Mouse (Mus musculus): ENCODE results near the gene Plekha5. TPM values are rescaled to one million over a fixed set of nuclear protein-coding genes. Genes with fewer than 3 reads are reported as not detected.

Gene Plekha5
- polyA plus RNA-seq, 1 experiment from 2014 or later = 30.1 TPM

DNA sequence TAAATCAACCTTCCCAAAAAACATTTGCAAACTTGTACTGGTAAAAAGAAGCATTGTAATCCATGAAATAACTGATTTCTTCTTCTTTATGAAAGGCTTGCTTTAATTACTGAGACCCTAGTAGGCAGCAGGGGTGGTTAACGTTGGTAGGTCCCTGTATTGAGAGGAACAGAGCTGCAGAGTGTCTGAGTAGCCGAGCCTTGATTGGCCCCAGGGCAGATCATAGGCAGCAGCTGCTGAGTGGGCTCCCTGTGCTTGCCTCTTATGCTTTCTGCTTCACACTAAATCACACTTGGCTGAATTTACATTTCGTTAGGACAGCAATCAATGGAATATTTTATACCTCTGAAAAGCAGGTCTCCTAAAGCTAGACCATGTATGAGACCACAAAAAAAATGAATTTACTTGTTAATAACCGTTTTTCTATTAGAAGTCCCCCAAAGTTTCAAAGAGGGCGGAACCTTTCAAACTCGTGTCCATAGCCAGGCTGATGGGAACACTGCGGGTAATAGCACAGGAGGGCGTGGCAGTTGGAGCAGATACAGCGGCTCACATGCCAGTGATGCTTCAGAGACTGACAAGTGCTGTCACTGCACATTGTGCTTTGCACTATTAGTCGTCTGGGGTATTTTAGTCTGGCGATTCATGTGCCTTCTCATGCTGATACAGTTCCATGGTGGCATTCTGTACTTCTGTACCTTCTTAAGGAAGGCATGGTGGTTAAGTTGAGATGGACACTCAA is 123.5 kb downstream of the Plekha5 start:
- H3K9ac ChIP-seq (ENCODE audit: low read depth, low read length) = no peak overlapping the region
- no peak overlapping the region for H3K4me3 ChIP-seq (ENCODE audit: low read length)
- peak; percentile 72 for ATAC-seq
- H3K4me1 ChIP-seq (ENCODE audit: control insufficient read depth, insufficient read depth, low read length) = peaks cover 18% of the 10 kb centered on the region; the same call in 1 of the 2 replicates
- 65% methylated on average over 11 of the region's 11 CpGs for WGBS
- no peaks in the 10 kb centered on the region for H3K9me3 ChIP-seq (ENCODE audit: control insufficient read depth, low read length)
- no peaks in the 10 kb centered on the region for H3K27me3 ChIP-seq (replicated peaks; ENCODE audit: control insufficient read depth, insufficient read depth, low read length)
- 0 out of 2 replicates have a peak overlapping the region, but pooled peaks have one; percentile 9 for H3K4me2 ChIP-seq (ENCODE audit: low read depth, low read length)
- H3K36me3 ChIP-seq (ENCODE audit: control insufficient read depth, insufficient read depth, low read length) = 0 out of 2 replicates have a peak, but pooled peaks cover 3% of the 10 kb centered on the region
- H3K27ac ChIP-seq (ENCODE audit: low read length) = peak overlapping the region; percentile 79

DNA sequence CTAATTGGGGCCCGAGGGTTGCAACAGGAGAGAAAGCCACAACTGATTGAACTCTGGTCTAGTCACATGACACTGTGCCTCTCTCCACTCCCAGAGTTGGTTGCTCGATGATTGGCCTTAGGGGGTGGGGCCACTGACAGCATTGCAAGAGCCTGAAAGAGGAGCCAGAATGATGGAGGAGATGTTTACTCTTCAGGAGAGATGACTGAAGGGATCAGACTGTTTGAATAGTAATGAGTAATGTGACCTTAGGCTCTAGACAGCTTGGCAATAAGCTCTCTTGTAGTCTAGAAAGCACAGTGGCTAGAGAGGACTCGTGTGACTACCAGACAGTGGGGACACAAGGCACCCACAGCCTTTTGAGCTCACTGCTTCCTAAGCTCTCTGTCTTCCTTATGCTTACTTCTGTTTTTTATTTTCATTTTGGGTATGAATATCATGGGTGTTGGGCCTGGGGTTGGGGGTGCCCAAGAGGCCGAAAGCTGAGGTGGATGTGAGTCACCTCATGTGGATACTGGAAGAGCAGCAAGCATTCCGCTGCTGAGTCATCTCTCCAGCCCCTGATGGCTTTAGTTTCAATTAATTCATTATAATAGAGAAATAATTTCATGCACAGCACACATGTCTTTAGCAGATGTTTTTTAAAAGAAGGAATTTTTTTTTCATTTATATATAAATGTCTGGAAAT is 124.4 kb downstream of the Plekha5 start:
- Histone ChIP-seq H3K9me3 (ENCODE audit: control insufficient read depth, low read length) (no peaks in the 10 kb centered on the region), H3K36me3 (ENCODE audit: control insufficient read depth, insufficient read depth, low read length) (0 out of 2 replicates have a peak, but pooled peaks cover 3% of the 10 kb centered on the region), H3K9ac (ENCODE audit: low read depth, low read length) (no peak overlapping the region), H3K27ac (ENCODE audit: low read length) (peak overlapping the region; percentile 75), H3K4me2 (ENCODE audit: low read depth, low read length) (no peak overlapping the region), H3K27me3 (replicated peaks; ENCODE audit: control insufficient read depth, insufficient read depth, low read length) (no peaks in the 10 kb centered on the region), H3K4me1 (ENCODE audit: control insufficient read depth, insufficient read depth, low read length) (peaks cover 18% of the 10 kb centered on the region; the same call in 1 of the 2 replicates), H3K4me3 (ENCODE audit: low read length) (no peak overlapping the region)
- peak; percentile 89 for ATAC-seq
- WGBS = 59% methylated on average over 5 of the region's 5 CpGs

DNA sequence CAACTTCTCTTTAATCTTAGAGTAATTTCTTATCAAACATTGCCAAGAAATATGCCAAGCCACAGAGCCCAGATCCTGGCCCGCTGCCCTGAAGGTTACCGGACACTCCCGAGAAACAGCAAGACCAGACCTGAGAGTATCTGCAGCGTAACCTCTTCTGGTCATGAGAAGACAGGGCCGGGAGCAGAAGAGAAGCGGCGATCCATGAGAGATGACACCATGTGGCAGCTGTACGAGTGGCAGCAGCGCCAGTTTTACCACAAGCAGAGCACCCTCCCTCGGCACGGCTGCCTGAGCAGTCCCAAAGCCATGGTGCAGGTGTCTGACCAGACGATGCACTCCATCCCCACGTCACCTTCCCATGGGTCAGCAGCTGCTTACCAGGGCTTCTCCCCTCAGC is 126.9 kb downstream of the Plekha5 start:
- H3K4me3 ChIP-seq (ENCODE audit: low read length) = no peak overlapping the region
- no peak for ATAC-seq
- H3K4me2 ChIP-seq (ENCODE audit: low read depth, low read length) = no peak overlapping the region
- H3K36me3 ChIP-seq (ENCODE audit: control insufficient read depth, insufficient read depth, low read length) = 0 out of 2 replicates have a peak, but pooled peaks cover 3% of the 10 kb centered on the region
- no peak overlapping the region for H3K27ac ChIP-seq (ENCODE audit: low read length)
- no peaks in the 10 kb centered on the region for H3K27me3 ChIP-seq (replicated peaks; ENCODE audit: control insufficient read depth, insufficient read depth, low read length)
- H3K9me3 ChIP-seq (ENCODE audit: control insufficient read depth, low read length) = no peaks in the 10 kb centered on the region
- H3K4me1 ChIP-seq (ENCODE audit: control insufficient read depth, insufficient read depth, low read length) = peaks cover 18% of the 10 kb centered on the region; the same call in 1 of the 2 replicates
- H3K9ac ChIP-seq (ENCODE audit: low read depth, low read length) = no peak overlapping the region
- WGBS = 88% methylated on average over 13 of the region's 13 CpGs

DNA sequence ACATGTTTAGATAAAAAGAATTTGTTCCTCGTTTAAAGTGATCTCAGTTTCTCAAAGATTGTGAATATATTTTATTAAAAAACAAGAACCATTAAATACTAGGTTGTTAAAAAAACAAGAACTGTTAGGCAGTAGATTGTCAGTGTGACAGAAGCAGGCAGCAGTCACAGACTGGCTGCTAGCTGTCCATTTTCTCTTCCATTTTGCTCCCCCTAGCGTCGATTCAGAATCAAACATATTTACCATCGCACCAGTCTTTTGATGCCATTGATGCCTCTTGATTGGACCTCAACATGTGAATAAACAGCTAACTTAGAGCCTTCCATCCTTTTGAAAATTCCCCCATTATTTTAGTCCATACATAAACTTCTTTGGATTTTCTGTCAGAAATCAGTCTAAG is 130.4 kb downstream of the Plekha5 start:
- ATAC-seq = no peak
- H3K27ac ChIP-seq (ENCODE audit: low read length) = no peak overlapping the region
- 77% methylated on average over 4 of the region's 4 CpGs for WGBS
- H3K9me3 ChIP-seq (ENCODE audit: control insufficient read depth, low read length) = no peaks in the 10 kb centered on the region
- H3K4me1 ChIP-seq (ENCODE audit: control insufficient read depth, insufficient read depth, low read length) = peaks cover 3% of the 10 kb centered on the region; the same call in 1 of the 2 replicates
- 0 out of 2 replicates have a peak, but pooled peaks cover 3% of the 10 kb centered on the region for H3K36me3 ChIP-seq (ENCODE audit: control insufficient read depth, insufficient read depth, low read length)
- no peak overlapping the region for H3K4me3 ChIP-seq (ENCODE audit: low read length)
- no peaks in the 10 kb centered on the region for H3K27me3 ChIP-seq (replicated peaks; ENCODE audit: control insufficient read depth, insufficient read depth, low read length)
- H3K9ac ChIP-seq (ENCODE audit: low read depth, low read length) = no peak overlapping the region
- H3K4me2 ChIP-seq (ENCODE audit: low read depth, low read length) = no peak overlapping the region

DNA sequence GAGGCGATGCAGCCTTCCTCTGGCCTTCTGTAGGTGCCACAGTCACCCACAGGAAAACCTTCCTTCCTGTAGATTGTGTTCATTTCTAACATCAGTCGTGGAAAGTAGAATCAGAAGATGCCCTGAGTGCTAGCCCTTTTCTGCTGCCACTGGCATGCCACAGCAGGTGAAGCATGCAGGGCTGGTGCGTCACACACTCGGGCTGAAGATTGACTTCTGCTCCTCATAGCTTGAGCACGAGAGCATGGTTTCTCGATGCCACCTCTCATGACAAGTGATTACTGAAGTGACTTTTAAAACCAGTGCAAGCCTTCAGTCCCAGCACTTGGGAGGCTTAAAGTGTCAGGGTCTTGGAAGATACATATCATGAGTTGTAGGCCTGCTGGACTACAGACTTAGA is 135.6 kb downstream of the Plekha5 start:
- no peak for ATAC-seq
- Histone ChIP-seq H3K4me2 (ENCODE audit: low read depth, low read length) (no peak overlapping the region), H3K9ac (ENCODE audit: low read depth, low read length) (no peak overlapping the region), H3K36me3 (ENCODE audit: control insufficient read depth, insufficient read depth, low read length) (no peaks in the 10 kb centered on the region), H3K9me3 (ENCODE audit: control insufficient read depth, low read length) (no peaks in the 10 kb centered on the region), H3K4me1 (ENCODE audit: control insufficient read depth, insufficient read depth, low read length) (peaks cover 3% of the 10 kb centered on the region; the same call in 1 of the 2 replicates), H3K27ac (ENCODE audit: low read length) (no peak overlapping the region), H3K4me3 (ENCODE audit: low read length) (no peak overlapping the region), H3K27me3 (replicated peaks; ENCODE audit: control insufficient read depth, insufficient read depth, low read length) (no peaks in the 10 kb centered on the region)
- WGBS = 85% methylated on average over 6 of the region's 6 CpGs

DNA sequence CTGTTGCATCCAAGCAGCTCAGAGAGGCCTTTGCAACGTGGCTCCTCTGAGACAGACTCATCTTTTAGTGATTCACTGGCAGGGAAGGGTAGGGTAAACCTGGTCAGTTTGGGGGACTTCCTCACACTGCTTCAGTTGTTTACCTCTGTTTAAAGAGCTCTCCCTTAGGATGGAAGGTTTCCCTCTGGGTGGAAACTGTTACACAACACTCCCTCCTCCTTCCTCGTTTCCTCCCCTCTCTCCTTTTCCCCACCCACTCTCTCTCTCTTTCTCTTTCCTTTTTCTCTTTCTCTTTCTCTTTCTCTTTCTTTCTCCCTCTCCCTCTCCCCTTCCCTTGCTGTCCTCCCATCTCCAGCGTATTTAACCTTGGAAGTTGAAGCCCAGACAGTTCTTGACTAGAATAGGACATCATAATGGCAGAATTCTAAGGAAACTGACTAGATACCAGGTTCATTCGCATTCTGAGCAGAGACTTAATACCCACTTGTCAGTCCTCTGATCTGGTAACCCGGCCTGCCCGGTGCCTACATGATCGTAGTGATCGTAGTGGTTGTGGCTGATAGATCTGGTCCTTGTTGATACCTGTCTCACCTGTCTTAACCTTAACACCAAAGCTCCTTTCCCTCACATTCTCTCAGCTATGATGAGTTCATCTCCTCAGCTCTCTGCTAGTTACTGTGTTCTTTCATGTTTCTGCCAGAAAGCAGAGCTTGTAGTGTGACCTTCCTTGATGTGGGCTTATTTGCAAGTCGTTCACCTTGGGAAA is 137.5 kb downstream of the Plekha5 start:
- H3K4me3 ChIP-seq (ENCODE audit: low read length) = no peak overlapping the region
- no peak for ATAC-seq
- H3K4me1 ChIP-seq (ENCODE audit: control insufficient read depth, insufficient read depth, low read length) = peaks cover 3% of the 10 kb centered on the region; the same call in 1 of the 2 replicates
- no peak overlapping the region for H3K27ac ChIP-seq (ENCODE audit: low read length)
- H3K27me3 ChIP-seq (replicated peaks; ENCODE audit: control insufficient read depth, insufficient read depth, low read length) = no peaks in the 10 kb centered on the region
- H3K9ac ChIP-seq (ENCODE audit: low read depth, low read length) = no peak overlapping the region
- WGBS = 86% methylated on average over 9 of the region's 9 CpGs
- H3K36me3 ChIP-seq (ENCODE audit: control insufficient read depth, insufficient read depth, low read length) = no peaks in the 10 kb centered on the region
- no peak overlapping the region for H3K4me2 ChIP-seq (ENCODE audit: low read depth, low read length)
- no peaks in the 10 kb centered on the region for H3K9me3 ChIP-seq (ENCODE audit: control insufficient read depth, low read length)

DNA sequence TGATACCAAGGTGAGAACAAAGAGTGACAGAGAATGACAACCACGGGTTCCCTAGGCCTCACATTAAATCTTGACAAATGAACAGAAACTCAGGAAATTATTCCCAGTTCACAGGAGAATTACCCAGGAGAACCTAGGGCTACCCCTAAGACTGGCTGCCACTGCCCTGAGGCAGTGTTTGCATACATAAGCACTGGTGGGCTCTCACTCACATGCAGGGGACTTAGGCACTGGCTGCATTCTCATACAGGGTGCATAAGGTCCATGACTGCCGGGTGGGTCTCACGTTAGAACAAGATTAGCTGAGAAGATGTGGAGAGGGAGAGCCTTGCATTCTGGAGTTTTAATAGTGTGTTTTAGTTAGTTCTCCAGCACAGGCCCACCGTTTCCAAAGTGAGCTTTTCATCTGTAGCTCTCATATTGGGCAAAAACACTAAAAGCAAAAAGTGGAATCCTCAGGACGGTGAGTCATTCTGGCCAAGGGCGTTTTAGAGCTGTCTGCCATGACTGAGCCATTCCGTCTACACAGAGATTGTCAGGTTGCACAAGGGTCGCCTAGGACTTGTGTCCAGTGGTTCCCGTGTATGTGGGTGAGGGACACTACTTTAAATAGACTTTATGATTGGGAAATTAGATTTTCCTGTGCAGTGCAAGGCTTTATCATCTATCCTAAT is 138.2 kb downstream of the Plekha5 start:
- Histone ChIP-seq H3K27ac (ENCODE audit: low read length) (no peak overlapping the region), H3K4me1 (ENCODE audit: control insufficient read depth, insufficient read depth, low read length) (peaks cover under 1% of the 10 kb centered on the region; the same call in 1 of the 2 replicates), H3K27me3 (replicated peaks; ENCODE audit: control insufficient read depth, insufficient read depth, low read length) (no peaks in the 10 kb centered on the region), H3K4me3 (ENCODE audit: low read length) (no peak overlapping the region), H3K9me3 (ENCODE audit: control insufficient read depth, low read length) (no peaks in the 10 kb centered on the region), H3K9ac (ENCODE audit: low read depth, low read length) (no peak overlapping the region), H3K4me2 (ENCODE audit: low read depth, low read length) (no peak overlapping the region), H3K36me3 (ENCODE audit: control insufficient read depth, insufficient read depth, low read length) (no peaks in the 10 kb centered on the region)
- ATAC-seq = no peak
- WGBS = 85% methylated on average over 9 of the region's 9 CpGs

DNA sequence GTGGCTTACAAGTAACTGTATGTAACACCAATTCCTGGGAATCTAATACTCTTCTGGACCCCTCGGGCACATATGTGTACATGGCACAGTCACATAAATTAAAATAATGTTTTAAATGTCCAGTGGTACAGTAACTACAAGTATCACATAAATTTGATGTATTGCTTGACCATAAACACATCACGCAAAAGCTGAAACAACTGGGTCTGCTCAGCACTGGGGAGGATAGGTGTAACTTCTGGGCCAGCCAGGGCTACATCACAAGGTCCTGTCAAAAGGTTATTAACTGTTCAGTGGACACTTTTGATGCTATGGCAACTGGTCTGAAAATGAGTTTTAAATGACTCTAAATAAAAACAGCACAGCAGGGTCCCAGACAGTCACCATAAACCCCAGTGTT is 143.3 kb downstream of the Plekha5 start:
- Histone ChIP-seq H3K4me3 (ENCODE audit: low read length) (no peak overlapping the region), H3K36me3 (ENCODE audit: control insufficient read depth, insufficient read depth, low read length) (no peaks in the 10 kb centered on the region), H3K4me1 (ENCODE audit: control insufficient read depth, insufficient read depth, low read length) (no peaks in the 10 kb centered on the region), H3K9me3 (ENCODE audit: control insufficient read depth, low read length) (no peaks in the 10 kb centered on the region), H3K27ac (ENCODE audit: low read length) (no peak overlapping the region), H3K27me3 (replicated peaks; ENCODE audit: control insufficient read depth, insufficient read depth, low read length) (no peaks in the 10 kb centered on the region), H3K9ac (ENCODE audit: low read depth, low read length) (no peak overlapping the region), H3K4me2 (ENCODE audit: low read depth, low read length) (no peak overlapping the region)
- WGBS = 73% methylated on average over 2 of the region's 2 CpGs
- no peak for ATAC-seq

Data from intestine, embryonic 16.5 days (tissue).